Mouse (Mus musculus): ENCODE results near the gene Suds3. TPM values are rescaled to one million over a fixed set of nuclear protein-coding genes. Genes with fewer than 3 reads are reported as not detected.

Gene Suds3
- polyA plus RNA-seq, 1 experiment from 2014 or later, result 49.5 TPM

- H3K27me3 ChIP-seq (replicated peaks; ENCODE audit: control insufficient read depth, insufficient read depth, low read length), result no peaks in the 10 kb centered on the region
- no peak overlapping the region for H3K27ac ChIP-seq (ENCODE audit: low read depth, low read length)
- no peaks in the 10 kb centered on the region for H3K36me3 ChIP-seq (ENCODE audit: control insufficient read depth, insufficient read depth, low read length)
- H3K4me3 ChIP-seq (ENCODE audit: low read depth, low read length), result no peak overlapping the region
- DNase-seq (ENCODE audit: low spot score), result no peak
- WGBS, result 78% methylated on average over 18 of the region's 18 CpGs
- ATAC-seq, result no peak
- no peak overlapping the region for H3K9ac ChIP-seq (ENCODE audit: low read length)
- no peak overlapping the region for H3K4me2 ChIP-seq (ENCODE audit: low read length)
- no peaks in the 10 kb centered on the region for H3K4me1 ChIP-seq (ENCODE audit: control insufficient read depth, insufficient read depth, low read length)
- H3K9me3 ChIP-seq (replicated peaks; ENCODE audit: control insufficient read depth, low read length), result no peaks in the 10 kb centered on the region
These were observed 55.3 kb downstream of the Suds3 start for GRCm38 (mm10) chr5:117060484-117061130.

GRCm38 (mm10) chr5:117049940-117050339, 66.0 kb downstream of the Suds3 start:
- Histone ChIP-seq H3K4me2 (ENCODE audit: low read length) (no peak overlapping the region), H3K4me1 (ENCODE audit: control insufficient read depth, insufficient read depth, low read length) (no peaks in the 10 kb centered on the region), H3K9me3 (replicated peaks; ENCODE audit: control insufficient read depth, low read length) (no peaks in the 10 kb centered on the region), H3K36me3 (ENCODE audit: control insufficient read depth, insufficient read depth, low read length) (no peaks in the 10 kb centered on the region), H3K27me3 (replicated peaks; ENCODE audit: control insufficient read depth, insufficient read depth, low read length) (no peaks in the 10 kb centered on the region), H3K27ac (ENCODE audit: low read depth, low read length) (no peak overlapping the region), H3K4me3 (ENCODE audit: low read depth, low read length) (no peak overlapping the region), H3K9ac (ENCODE audit: low read length) (no peak overlapping the region)
- ATAC-seq (no peak), DNase-seq (ENCODE audit: low spot score) (no peak)
- 87% methylated on average over 7 of the region's 7 CpGs for WGBS

GRCm38 (mm10) chr5:117045101-117045500, 70.8 kb downstream of the Suds3 start:
- no peaks in the 10 kb centered on the region for H3K9me3 ChIP-seq (replicated peaks; ENCODE audit: control insufficient read depth, low read length)
- ATAC-seq, result no peak
- H3K36me3 ChIP-seq (ENCODE audit: control insufficient read depth, insufficient read depth, low read length), result no peaks in the 10 kb centered on the region
- H3K4me2 ChIP-seq (ENCODE audit: low read length), result no peak overlapping the region
- H3K4me3 ChIP-seq (ENCODE audit: low read depth, low read length), result no peak overlapping the region
- no peaks in the 10 kb centered on the region for H3K27me3 ChIP-seq (replicated peaks; ENCODE audit: control insufficient read depth, insufficient read depth, low read length)
- H3K9ac ChIP-seq (ENCODE audit: low read length), result no peak overlapping the region
- H3K27ac ChIP-seq (ENCODE audit: low read depth, low read length), result no peak overlapping the region
- H3K4me1 ChIP-seq (ENCODE audit: control insufficient read depth, insufficient read depth, low read length), result no peaks in the 10 kb centered on the region
- WGBS, result 69% methylated on average over 10 of the region's 10 CpGs
- DNase-seq (ENCODE audit: low spot score), result no peak

GRCm38 (mm10) chr5:117042661-117043060, 73.3 kb downstream of the Suds3 start:
- Histone ChIP-seq H3K4me2 (ENCODE audit: low read length) (no peak overlapping the region), H3K4me3 (ENCODE audit: low read depth, low read length) (no peak overlapping the region), H3K9ac (ENCODE audit: low read length) (no peak overlapping the region), H3K4me1 (ENCODE audit: control insufficient read depth, insufficient read depth, low read length) (no peaks in the 10 kb centered on the region), H3K36me3 (ENCODE audit: control insufficient read depth, insufficient read depth, low read length) (no peaks in the 10 kb centered on the region), H3K27me3 (replicated peaks; ENCODE audit: control insufficient read depth, insufficient read depth, low read length) (no peaks in the 10 kb centered on the region), H3K9me3 (replicated peaks; ENCODE audit: control insufficient read depth, low read length) (no peaks in the 10 kb centered on the region), H3K27ac (ENCODE audit: low read depth, low read length) (no peak overlapping the region)
- ATAC-seq (no peak), DNase-seq (ENCODE audit: low spot score) (no peak)
- 74% methylated on average over 11 of the region's 11 CpGs for WGBS

Other genes starting within 250 kb of the Suds3 start
- gene Taok3, start 4.0 kb upstream of the Suds3 start, polyA plus RNA-seq (2014; fragmentation: Nextera tagmentation; extraction: Ambion mirVana), result 32.1 and 48.7 TPM in 2 replicates
- gene Pebp1, start 171.5 kb upstream of the Suds3 start, polyA plus RNA-seq (2014; fragmentation: Nextera tagmentation; extraction: Ambion mirVana), result 1,292 and 1,314 TPM in 2 replicates
- gene Vsig10, start 203.0 kb upstream of the Suds3 start, polyA plus RNA-seq (2014; fragmentation: Nextera tagmentation; extraction: Ambion mirVana), result 0.69 and 1.1 TPM in 2 replicates
- 115 and 180 TPM in 2 replicates for gene Wsb2, start 241.2 kb upstream of the Suds3 start, polyA plus RNA-seq (2014; fragmentation: Nextera tagmentation; extraction: Ambion mirVana)

Measured in forebrain, embryonic 14.5 days (tissue).